Mouse (Mus musculus) forebrain, embryonic 12.5 days (tissue): ENCODE measurements at regions not wholly inside any gene's neighbourhood (a gene's known extent, or its start where the extent isn't known, plus 50 kb on each side); places are given as distances from the start of the nearest gene placed in this dataset.
"Not testable (repeated sequence)": the region's sequence is repeated elsewhere in the genome, so short reads cannot be mapped to it uniquely, and the experiment has no call there.

Experiments used
- ATAC-seq: fragments of 200-750 bp; cut with Nextera tagmentation; 2 replicates; pipeline ENCODE4 v1.8.0; 2017; ENCODE audit warnings: moderate TSS enrichment; ENCODE audit not compliant: low FRiP score
- H3K27ac ChIP-seq: fragments of 300-500 bp; sonication (generic); 2 replicates; pipeline ENCODE4 v1.5.1; 2016; ENCODE audit warnings: mild to moderate bottlenecking
- H3K27me3 ChIP-seq: fragments of 300-500 bp; sonication (generic); 2 replicates; pipeline ENCODE4 v1.6.1; 2016; ENCODE audit warnings: mild to moderate bottlenecking
- H3K36me3 ChIP-seq: fragments of 300-500 bp; sonication (generic); replicated peaks from 2 replicates; pipeline ENCODE4 v1.6.1; 2016; ENCODE audit warnings: mild to moderate bottlenecking
- H3K4me1 ChIP-seq: fragments of 300-500 bp; sonication (generic); 2 replicates; pipeline ENCODE4 v1.6.1; 2016
- H3K4me2 ChIP-seq: fragments of 300-500 bp; sonication (generic); 2 replicates; pipeline ENCODE4 v1.6.1; 2016; ENCODE audit warnings: mild to moderate bottlenecking, moderate library complexity
- H3K4me3 ChIP-seq: fragments of 300-500 bp; sonication (generic); replicated peaks from 2 replicates; pipeline ENCODE4 v1.5.1; 2016; ENCODE audit warnings: mild to moderate bottlenecking
- H3K9ac ChIP-seq: fragments of 300-500 bp; sonication (generic); 2 replicates; pipeline ENCODE4 v1.6.1; 2016; ENCODE audit warnings: mild to moderate bottlenecking
- H3K9me3 ChIP-seq: fragments of 300-500 bp; sonication (generic); 2 replicates; pipeline ENCODE4 v1.6.1; 2016
- WGBS: fragments of 180-500 bp; shearing (Covaris S2); methylation state at CpG from one replicate; pipeline ENCODE4 v1.1.7; 2016; 5-methylcytosine and 5-hydroxymethylcytosine counted together

DNA sequence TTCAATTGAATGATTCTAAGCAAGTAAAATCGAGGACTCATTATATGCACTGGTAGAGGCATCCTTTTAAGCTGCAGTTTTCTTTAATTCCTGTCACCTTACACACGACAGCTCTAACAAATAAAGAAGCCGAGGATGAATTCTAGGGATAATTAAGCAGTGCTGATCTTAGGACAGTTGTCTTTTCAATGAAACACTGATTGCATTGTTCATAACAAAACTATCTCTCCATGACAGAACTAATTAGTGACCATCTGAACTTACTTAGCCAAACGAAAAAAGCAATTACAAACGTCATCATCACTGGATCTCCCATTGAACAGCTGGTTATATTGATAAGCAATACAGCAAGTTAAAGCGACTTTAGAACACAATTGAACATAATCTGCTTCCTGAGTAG, 1579.7 kb upstream of the G6pd2 start:
- Histone ChIP-seq H3K27me3 (no peaks in the 10 kb centered on the region), H3K4me3 (no peak overlapping the region), H3K9ac (no peak overlapping the region), H3K36me3 (no peaks in the 10 kb centered on the region), H3K4me2 (no peak overlapping the region), H3K4me1 (peaks cover 2% of the 10 kb centered on the region; the same call in 1 of the 2 replicates), H3K27ac (no peak overlapping the region), H3K9me3 (no peaks in the 10 kb centered on the region)
- ATAC-seq = 0 out of 2 replicates have a peak, but pooled peaks have one; percentile 37
- 13% methylated on average over 6 of the region's 6 CpGs for WGBS

DNA sequence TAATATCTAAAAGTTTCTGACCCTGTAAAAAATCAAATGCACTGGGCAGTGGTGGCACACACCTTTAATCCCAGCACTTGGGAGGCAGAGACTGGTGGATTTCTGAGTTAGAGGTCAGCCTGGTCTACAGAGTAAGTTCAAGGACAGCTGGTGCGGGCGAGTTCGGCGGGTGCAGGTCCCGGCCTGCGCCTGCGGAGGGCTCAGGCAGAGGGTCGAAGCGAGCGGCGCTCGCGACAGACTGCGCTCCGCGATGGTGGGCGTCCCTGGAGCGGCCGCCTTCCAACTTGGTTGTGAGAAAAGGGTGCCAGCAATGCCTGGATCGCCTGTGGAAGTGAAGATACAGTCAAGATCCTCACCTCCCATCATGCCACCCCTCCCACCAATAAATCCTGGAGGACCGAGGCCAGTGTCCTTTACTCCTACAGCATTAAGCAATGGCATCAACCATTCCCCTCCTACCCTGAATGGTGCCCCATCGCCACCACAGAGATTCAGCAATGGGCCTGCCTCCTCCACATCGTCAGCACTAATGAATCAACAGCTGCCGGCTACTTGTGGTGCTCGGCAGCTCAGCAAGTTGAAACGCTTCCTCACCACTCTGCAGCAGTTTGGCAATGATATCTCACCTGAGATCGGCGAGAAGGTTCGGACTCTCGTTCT, 1577.3 kb upstream of the G6pd2 start:
- Histone ChIP-seq H3K4me3 (peak overlapping the region; percentile 16; the same call in 1 of the 2 replicates), H3K4me2 (peak overlapping the region; percentile 41)
- H3K27me3 ChIP-seq, H3K9me3 ChIP-seq, H3K36me3 ChIP-seq, H3K27ac ChIP-seq, H3K4me1 ChIP-seq, H3K9ac ChIP-seq: not testable (repeated sequence)
- WGBS = 12% methylated on average over 30 of the region's 30 CpGs
- peak; percentile 85 for ATAC-seq

DNA sequence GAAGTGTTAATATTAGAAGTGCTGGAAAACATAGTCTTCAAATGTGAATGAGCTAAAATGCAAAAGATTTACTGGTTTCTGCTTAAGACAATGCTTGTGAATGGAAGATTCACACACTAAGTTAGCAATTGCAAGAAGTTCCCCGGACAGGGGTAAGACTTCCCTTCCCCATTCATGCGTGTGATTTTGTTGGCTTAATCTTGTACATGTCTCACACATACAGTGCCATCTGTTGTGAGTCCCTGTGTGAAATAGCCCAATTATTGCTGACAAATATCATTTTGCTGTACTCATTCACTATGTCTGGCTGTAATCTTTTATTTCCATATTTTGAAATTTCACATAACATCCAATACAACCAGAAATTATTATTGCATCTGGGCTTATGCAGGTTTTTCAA, 1564.4 kb upstream of the G6pd2 start:
- no peak for ATAC-seq
- 90% methylated on average over 2 of the region's 2 CpGs for WGBS
- no peak overlapping the region for H3K4me3 ChIP-seq
- no peak overlapping the region for H3K27ac ChIP-seq
- no peaks in the 10 kb centered on the region for H3K36me3 ChIP-seq
- no peaks in the 10 kb centered on the region for H3K27me3 ChIP-seq
- H3K9ac ChIP-seq = no peak overlapping the region
- no peak overlapping the region for H3K4me2 ChIP-seq
- no peaks in the 10 kb centered on the region for H3K4me1 ChIP-seq
- no peaks in the 10 kb centered on the region for H3K9me3 ChIP-seq

DNA sequence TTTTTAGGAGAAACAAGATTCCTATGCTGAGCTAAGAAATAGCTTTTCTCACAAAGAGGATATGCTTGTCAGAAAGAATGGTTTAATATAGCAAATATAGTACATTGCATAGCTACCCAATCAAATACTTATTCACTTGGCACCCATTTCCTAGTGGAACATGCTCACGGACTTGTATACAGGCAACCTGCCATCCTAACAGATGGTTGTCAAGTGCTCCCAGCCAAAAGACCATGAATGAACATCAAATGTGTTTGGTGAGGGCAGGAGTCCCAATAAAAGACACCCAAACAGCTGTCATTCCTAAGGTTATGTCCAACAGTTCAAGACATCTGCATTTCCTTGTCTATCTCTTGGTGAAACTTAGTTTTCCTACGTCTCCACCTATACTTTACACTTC, 1531.9 kb upstream of the G6pd2 start:
- no peaks in the 10 kb centered on the region for H3K36me3 ChIP-seq
- WGBS = 92% methylated on average over 2 of the region's 2 CpGs
- H3K27me3 ChIP-seq = no peaks in the 10 kb centered on the region
- ATAC-seq = no peak
- no peaks in the 10 kb centered on the region for H3K4me1 ChIP-seq
- H3K4me3 ChIP-seq = no peak overlapping the region
- H3K9ac ChIP-seq = no peak overlapping the region
- H3K9me3 ChIP-seq = no peaks in the 10 kb centered on the region
- no peak overlapping the region for H3K27ac ChIP-seq
- H3K4me2 ChIP-seq = no peak overlapping the region
